Mouse (Mus musculus): ENCODE measurements around the gene Fank1.
"Not testable (repeated sequence)": the region's sequence is repeated elsewhere in the genome, so short reads cannot be mapped to it uniquely, and the experiment has no call there.

Fank1 gene

GRCm38 (mm10) chr7:133823751-133824150, 47.1 kb downstream of the Fank1 start:
- in situ Hi-C loops (cut with MboI, MseI): no loop called here

GRCm38 (mm10) chr7:133824579-133824978, 47.9 kb downstream of the Fank1 start:
- in situ Hi-C loops (cut with MboI, MseI): no loop called here

GRCm38 (mm10) chr7:133828514-133828913, 51.9 kb downstream of the Fank1 start:
- in situ Hi-C loops (cut with MboI, MseI): no loop called here

- in situ Hi-C loops (cut with MboI, MseI): no loop called here
Observed at GRCm38 (mm10) chr7:133829579-133829978, 52.9 kb downstream of the Fank1 start.

- in situ Hi-C loops (cut with MboI, MseI): no loop called here
Observed at GRCm38 (mm10) chr7:133839546-133839945, 62.9 kb downstream of the Fank1 start.

- in situ Hi-C loops (cut with MboI, MseI): no loop called here
Observed at GRCm38 (mm10) chr7:133842079-133842478, 65.4 kb downstream of the Fank1 start.

GRCm38 (mm10) chr7:133847175-133847574, 70.5 kb downstream of the Fank1 start:
- in situ Hi-C loops (cut with MboI, MseI): no loop called here

- in situ Hi-C loops (cut with MboI, MseI): no loop called here
Observed at GRCm38 (mm10) chr7:133848180-133848579, 71.5 kb downstream of the Fank1 start.

GRCm38 (mm10) chr7:133850735-133851134, 74.1 kb downstream of the Fank1 start:
- in situ Hi-C loops (cut with MboI, MseI): loop anchor here (10.0 to 25.0 kb wide), 3 partner anchors 374 to 1612 kb away; no protein-coding TSS in a partner anchor

- in situ Hi-C loops (cut with MboI, MseI): loop anchor here (10.0 to 25.0 kb wide), 3 partner anchors 369 to 1606 kb away; no protein-coding TSS in a partner anchor
Observed at GRCm38 (mm10) chr7:133856278-133856677, 79.6 kb downstream of the Fank1 start.

- in situ Hi-C loops (cut with MboI, MseI): loop anchor here (10.0 to 25.0 kb wide), 3 partner anchors 366 to 1604 kb away; no protein-coding TSS in a partner anchor
Observed at GRCm38 (mm10) chr7:133858506-133858905, 81.8 kb downstream of the Fank1 start.

- in situ Hi-C loops (cut with MboI, MseI): loop anchor here (10.0 to 25.0 kb wide), 3 partner anchors 365 to 1603 kb away; no protein-coding TSS in a partner anchor
Observed at GRCm38 (mm10) chr7:133859548-133859947, 82.9 kb downstream of the Fank1 start.

- in situ Hi-C loops (cut with MboI, MseI): loop anchor here (25.0 kb wide), 2 partner anchors 1575 to 1600 kb away; no protein-coding TSS in a partner anchor
Observed at GRCm38 (mm10) chr7:133862233-133862632, 85.6 kb downstream of the Fank1 start.

- in situ Hi-C loops (cut with MboI, MseI): loop anchor here (25.0 kb wide), 2 partner anchors 1575 to 1600 kb away; no protein-coding TSS in a partner anchor
Observed at GRCm38 (mm10) chr7:133862723-133863122, 86.1 kb downstream of the Fank1 start.

- in situ Hi-C loops (cut with MboI, MseI): loop anchor here (25.0 kb wide), 2 partner anchors 1574 to 1599 kb away; no protein-coding TSS in a partner anchor
Observed at GRCm38 (mm10) chr7:133863151-133863550, 86.5 kb downstream of the Fank1 start.

- in situ Hi-C loops (cut with MboI, MseI): loop anchor here (25.0 kb wide), 2 partner anchors 1574 to 1599 kb away; no protein-coding TSS in a partner anchor
Observed at GRCm38 (mm10) chr7:133863684-133864083, 87.0 kb downstream of the Fank1 start.

GRCm38 (mm10) chr7:133870265-133870664, 93.6 kb downstream of the Fank1 start:
- in situ Hi-C loops (cut with MboI, MseI): loop anchor here (25.0 kb wide), 2 partner anchors 1567 to 1592 kb away; no protein-coding TSS in a partner anchor

- in situ Hi-C loops (cut with MboI, MseI): loop anchor here (25.0 kb wide), 2 partner anchors 1565 to 1590 kb away; no protein-coding TSS in a partner anchor
Observed at GRCm38 (mm10) chr7:133872701-133873100, 96.0 kb downstream of the Fank1 start.

- in situ Hi-C loops (cut with MboI, MseI): no loop called here
Observed at GRCm38 (mm10) chr7:133876139-133876538, 99.5 kb downstream of the Fank1 start.

GRCm38 (mm10) chr7:133876646-133877342, 100.1 kb downstream of the Fank1 start:
- in situ Hi-C loops (cut with MboI, MseI): no loop called here

- in situ Hi-C loops (cut with MboI, MseI): no loop called here
Observed at GRCm38 (mm10) chr7:133879761-133880160, 103.1 kb downstream of the Fank1 start.

GRCm38 (mm10) chr7:133884759-133885431, 108.2 kb downstream of the Fank1 start:
- in situ Hi-C loops (cut with MboI, MseI): not testable (repeated sequence)

Measured in T-helper 17 cell (primary cell).